Mouse (Mus musculus) 3T3-L1 (cell line): ENCODE data around the gene Pcdh18.

ENCODE experiments used
- DNase-seq: peaks from one replicate; pipeline ENCODE4 v3.0.0-alpha.2; 2015; ENCODE audit warnings: low read depth, low spot score

Pcdh18 gene

GRCm38 (mm10) chr3:49756870-49757625, at the start of gene Pcdh18:
Pcdh18 (minus strand) TSS chr3:49757325.
- peak; percentile 94 for DNase-seq

- peak; percentile 58 for DNase-seq
These were observed 49.7 kb upstream of the Pcdh18 start for GRCm38 (mm10) chr3:49806823-49807222.

GRCm38 (mm10) chr3:49805511-49805910, 48.4 kb upstream of the Pcdh18 start:
- no peak for DNase-seq

DNA sequence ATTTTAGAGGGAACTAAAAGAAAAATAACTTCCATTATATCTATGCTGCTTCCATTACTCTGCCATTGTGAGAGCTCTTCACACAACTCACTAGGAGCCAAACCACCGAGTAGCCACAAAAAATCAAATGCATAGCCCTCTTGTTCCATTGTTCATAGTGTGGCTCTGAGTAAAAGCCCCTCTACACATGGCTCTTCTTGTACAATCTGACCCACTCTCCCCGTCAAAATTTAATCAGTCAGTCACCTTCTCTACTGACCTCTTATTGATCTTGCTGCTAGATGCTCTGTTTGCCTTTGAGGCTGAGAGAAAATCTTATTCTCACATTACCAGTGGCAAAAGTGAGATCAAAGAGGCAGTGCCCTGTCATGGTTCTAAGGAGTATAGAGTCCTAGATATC, 31.2 kb upstream of the Pcdh18 start:
- DNase-seq = no peak

DNA sequence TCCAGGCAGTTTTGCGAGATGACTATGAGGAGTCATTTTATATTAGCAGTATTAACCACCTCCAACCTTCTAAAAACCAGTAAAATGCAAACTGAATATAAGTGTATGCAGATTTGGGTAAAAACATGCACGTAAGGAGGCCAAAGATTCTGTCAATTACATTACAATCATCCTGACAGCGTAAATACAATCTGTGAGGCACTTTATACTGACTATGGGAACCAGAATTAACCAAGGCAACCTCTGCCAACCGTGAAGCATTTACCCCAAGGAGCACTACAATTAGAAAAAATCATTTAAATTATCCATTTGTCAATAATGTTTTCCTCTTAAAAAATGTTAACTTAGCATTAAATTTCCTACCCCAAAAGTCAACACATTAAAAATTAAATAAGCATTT, 30.6 kb upstream of the Pcdh18 start:
- no peak for DNase-seq

- no peak for DNase-seq
These were observed 12.0 kb upstream of the Pcdh18 start for GRCm38 (mm10) chr3:49768992-49769738.

DNA sequence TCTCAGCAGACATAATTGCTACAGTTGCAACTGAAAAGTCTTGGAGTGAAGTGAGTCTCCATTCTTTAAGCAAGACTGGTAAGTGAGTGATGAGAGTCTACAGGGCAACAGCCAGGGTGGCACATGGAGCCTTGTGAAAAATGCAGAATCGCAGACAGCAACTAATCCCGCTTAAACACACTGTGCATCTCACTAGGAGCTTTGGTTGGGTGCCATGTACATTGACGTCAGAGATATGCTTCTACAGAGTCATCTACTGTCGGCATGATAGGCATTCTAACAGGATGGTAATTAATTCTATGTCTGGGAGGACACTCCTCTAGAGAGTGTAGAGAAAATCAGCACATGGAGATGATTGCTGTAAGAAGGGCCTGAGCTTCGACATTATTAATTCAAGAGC, 5.6 kb upstream of the Pcdh18 start:
- no peak for DNase-seq

DNA sequence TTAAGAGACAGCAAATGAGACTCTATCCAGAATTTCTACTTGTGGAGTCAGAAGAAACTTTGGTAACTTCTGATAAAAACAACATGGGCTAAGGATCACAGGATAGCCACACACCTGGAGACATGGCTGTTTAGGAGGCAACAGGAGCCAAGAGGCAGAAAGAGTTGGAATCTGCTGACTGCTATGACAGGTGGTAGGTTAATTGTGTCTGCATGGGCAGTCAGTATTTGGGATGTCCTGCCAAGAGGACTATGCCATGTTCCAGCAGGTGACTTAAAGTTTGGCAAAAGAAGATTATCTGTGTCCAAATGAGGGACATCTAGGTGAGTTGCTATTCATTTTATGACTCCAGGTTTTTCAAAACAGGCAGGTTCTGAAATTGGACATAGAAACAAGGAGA, 4.8 kb upstream of the Pcdh18 start:
- DNase-seq = no peak

GRCm38 (mm10) chr3:49757626-49758019, 498 bp upstream of the Pcdh18 start:
- peak; percentile 61 for DNase-seq

- DNase-seq = peak; percentile 90
These were observed 909 bp downstream of the Pcdh18 start for GRCm38 (mm10) chr3:49755986-49756845.

DNA sequence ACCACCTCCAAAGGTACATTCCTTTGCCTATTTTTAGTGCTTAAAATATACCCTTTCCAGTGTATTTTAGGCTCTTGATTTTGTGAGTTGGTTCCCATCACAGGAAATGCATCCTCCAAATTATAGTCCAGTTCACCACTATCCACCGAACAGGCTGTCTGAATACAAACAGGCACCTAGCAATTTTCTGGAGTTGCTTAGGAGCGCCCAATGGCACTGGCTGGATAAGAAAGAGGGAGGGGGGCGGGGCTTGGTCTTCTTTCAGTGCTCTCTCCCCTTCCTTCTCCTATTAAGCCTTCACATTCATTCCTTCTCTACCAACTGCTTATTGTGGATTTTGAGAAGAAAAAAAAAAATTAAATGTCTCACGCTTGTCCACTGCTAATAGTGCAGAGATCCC, 4.4 kb downstream of the Pcdh18 start:
- no peak for DNase-seq

DNA sequence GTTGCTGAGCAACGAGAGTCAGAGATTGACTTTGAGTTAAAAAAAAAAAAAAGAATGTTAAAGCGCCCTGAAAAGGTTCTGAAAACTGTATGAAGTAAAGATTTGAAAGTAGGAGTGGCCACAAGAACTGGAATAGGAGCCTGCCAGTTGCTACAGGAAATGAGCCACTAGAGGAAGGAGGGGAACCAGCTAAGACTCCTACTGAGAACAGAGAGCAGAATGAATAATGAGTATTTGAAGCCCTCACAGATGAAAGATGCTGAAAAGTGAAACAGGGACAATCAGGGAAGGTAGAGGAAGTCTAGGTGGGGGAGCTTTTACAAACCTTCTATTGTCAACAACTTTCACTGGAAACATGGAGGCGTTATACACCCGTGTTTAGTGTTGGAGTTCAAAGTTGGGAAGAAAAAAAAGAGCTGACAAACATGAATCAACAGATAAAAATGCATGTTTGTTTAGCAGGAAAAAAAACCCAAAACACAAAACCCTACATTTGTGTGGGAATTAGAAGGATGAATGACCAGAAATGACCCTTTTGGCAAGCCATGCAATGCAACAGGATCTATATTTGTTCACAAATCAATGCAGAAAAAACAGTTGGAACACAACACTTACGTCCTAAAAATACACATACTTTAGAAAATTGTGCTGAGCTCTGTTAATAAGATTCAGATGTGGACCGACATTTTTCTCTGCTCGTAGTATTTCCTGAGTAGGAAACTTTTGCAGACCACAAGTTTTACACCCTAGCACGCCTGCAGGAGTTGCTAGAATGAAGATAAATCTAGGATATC, 7.4 kb downstream of the Pcdh18 start:
- peak; percentile 60 for DNase-seq

GRCm38 (mm10) chr3:49748054-49748453, 9.1 kb downstream of the Pcdh18 start:
- no peak for DNase-seq

DNA sequence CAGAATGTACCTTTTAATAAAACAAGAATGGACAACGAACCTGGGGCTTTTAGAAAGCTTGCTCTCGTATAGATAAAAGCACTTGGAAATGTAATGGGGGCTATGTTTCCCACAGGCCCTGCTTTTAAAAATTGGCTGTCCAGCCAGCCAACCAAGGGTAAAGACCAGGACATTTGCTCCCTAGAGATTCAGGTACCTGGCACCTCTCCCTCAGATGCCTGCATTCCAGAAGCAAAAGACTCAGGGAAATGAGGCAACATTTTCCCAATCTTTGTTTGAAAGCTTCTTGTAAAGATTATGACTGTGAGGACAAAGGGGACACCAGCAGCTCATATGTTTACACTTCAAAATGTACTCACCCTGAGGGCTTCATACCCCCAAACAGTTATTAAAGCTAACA, 18.1 kb downstream of the Pcdh18 start:
- no peak for DNase-seq

- no peak for DNase-seq
These were observed 18.6 kb downstream of the Pcdh18 start for GRCm38 (mm10) chr3:49738531-49738930.

DNA sequence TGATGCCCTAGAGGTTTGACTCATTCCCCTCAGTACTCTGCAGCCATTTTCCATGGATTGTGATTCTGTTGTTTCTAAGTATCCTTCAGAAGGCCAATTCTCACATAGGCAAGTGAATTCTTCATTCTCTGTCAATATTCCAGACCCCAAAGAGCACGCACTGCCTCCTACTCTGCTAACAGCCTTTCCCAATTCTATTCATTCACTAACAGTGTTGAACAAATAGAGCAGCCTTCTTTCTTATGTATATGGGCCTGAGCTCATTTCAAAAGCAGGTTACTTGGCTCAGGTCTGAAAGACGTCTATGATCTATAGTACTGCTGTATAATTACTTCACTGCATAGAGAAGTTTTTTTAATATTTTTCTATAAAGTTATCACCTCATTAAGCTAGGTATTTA, 50.6 kb downstream of the Pcdh18 start:
- no peak for DNase-seq

GRCm38 (mm10) chr3:49699951-49700350, 57.2 kb downstream of the Pcdh18 start:
- DNase-seq = no peak
